14 mouse cellular contexts compared by ENCODE assay signal in the genomic region with DNA sequence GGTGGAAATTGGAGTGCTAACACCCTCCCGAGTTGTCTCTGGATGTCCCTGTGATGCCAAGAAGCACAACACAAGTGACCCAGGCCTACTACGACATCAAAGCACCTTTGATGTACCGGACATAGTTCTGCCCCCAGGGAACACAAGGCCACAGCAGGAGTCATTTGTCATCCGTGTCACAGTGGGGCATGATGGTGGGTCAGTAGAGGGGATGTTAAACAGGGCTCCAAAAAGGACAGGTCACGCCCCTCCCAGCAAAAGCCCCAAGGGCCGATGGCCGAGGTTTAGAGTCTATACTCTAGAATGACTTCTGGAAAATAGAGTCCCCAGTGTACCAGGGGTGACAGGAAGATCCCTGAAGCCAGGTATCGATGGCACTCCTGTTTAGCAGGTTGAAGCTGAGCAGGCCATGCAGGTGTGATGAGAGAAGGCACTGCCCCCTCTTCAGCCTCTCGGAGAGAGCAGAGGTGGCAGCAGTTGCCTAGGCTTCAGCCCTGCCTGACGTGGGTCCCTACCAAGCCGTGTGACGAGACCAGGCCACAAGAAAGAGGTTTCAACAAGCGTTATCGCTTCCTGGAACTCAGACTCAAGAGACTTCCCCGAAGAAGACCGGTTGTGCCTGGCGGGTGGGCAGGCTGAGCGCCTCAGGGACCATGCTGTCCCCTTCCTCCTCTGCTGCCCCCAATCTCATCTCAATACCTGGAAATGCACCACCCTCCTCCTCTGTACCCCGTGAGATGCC. TPM values are rescaled to one million over a fixed set of nuclear protein-coding genes. Genes with fewer than 3 reads are reported as not detected.
A peak's percentile ranks its signal among the peaks of the same experiment; 100 is the strongest.
DNase-seq lines count a peak whose midpoint lies in the region; ATAC-seq and TF ChIP-seq lines count a peak whose summit lies in the region.
"Had no signal": no experiment of that assay in that cellular context is flagged by ENCODE, and none has a peak within 500 bp of the region (broad histone marks: within the 10 kb centered on the region; RNA-seq: fewer than 3 reads in every experiment).

No protein-coding gene starts in this region.

- DNase-seq in embryo, embryonic 10 days (ENCODE audit: low spot score): peak; percentile 28
- no peak for DNase-seq in embryo, embryonic 9.5 days (ENCODE audit: extremely low spot score)
- peak; percentile 57 for DNase-seq in adrenal gland, postnatal 14 days
- no peak for DNase-seq in liver, postnatal 0 days
- DNase-seq in thymus, adult 18-20 months: peak; percentile 71 to 84
- no peak for DNase-seq in cerebellum, adult 9-11 months
- no peak for DNase-seq in gastrocnemius, postnatal 4 days (ENCODE audit: low spot score in 2 of 2)
- DNase-seq in forebrain, embryonic 14.5 days (ENCODE audit: low spot score): no peak
- DNase-seq: cerebellum, adult 11-12 months; kidney, adult 9 months had no signal

- no peak for TF ChIP-seq EP300 in liver, postnatal 0 days (IDR thresholded peaks at IDR 0.05; ENCODE audit: low read depth)

- H3K27ac ChIP-seq in liver, postnatal 0 days (ENCODE audit: low read depth): peak overlapping the region; percentile 16; the same call in 1 of the 2 replicates
- H3K27ac ChIP-seq in forebrain, embryonic 14.5 days (ENCODE audit: low read depth, low read length): no peak overlapping the region
- H3K27ac ChIP-seq: embryonic facial prominence, embryonic 15.5 days had no signal

- H3K9me3 ChIP-seq in liver, postnatal 0 days (ENCODE audit: low read length): no peaks in the 10 kb centered on the region
- no peaks in the 10 kb centered on the region for H3K9me3 ChIP-seq in forebrain, embryonic 14.5 days (replicated peaks; ENCODE audit: control insufficient read depth, low read length)
- H3K9me3 ChIP-seq: embryonic facial prominence, embryonic 15.5 days had no signal

- peak overlapping the region; percentile 32; the same call in 1 of the 2 replicates for H3K4me2 ChIP-seq in liver, postnatal 0 days (ENCODE audit: low read depth, low read length)
- no peak overlapping the region for H3K4me2 ChIP-seq in forebrain, embryonic 14.5 days (ENCODE audit: low read length)
- H3K4me2 ChIP-seq: embryonic facial prominence, embryonic 15.5 days had no signal

- peak; percentile 45; the same call in 1 of the 2 replicates for ATAC-seq in liver, postnatal 0 days
- ATAC-seq in forebrain, embryonic 14.5 days: no peak

- no peak overlapping the region for H3K9ac ChIP-seq in liver, postnatal 0 days (replicated peaks)
- no peak overlapping the region for H3K9ac ChIP-seq in forebrain, embryonic 14.5 days (ENCODE audit: low read length)
- H3K9ac ChIP-seq: embryonic facial prominence, embryonic 15.5 days had no signal

- no peaks in the 10 kb centered on the region for H3K27me3 ChIP-seq in liver, postnatal 0 days (ENCODE audit: insufficient read depth, low read length)
- no peaks in the 10 kb centered on the region for H3K27me3 ChIP-seq in forebrain, embryonic 14.5 days (replicated peaks; ENCODE audit: control insufficient read depth, insufficient read depth, low read length)
- H3K27me3 ChIP-seq: embryonic facial prominence, embryonic 15.5 days had no signal

- H3K4me3 ChIP-seq in liver, postnatal 0 days (ENCODE audit: low read depth, low read length): no peak overlapping the region
- H3K4me3 ChIP-seq in forebrain, embryonic 14.5 days (ENCODE audit: low read depth, low read length): no peak overlapping the region
- H3K4me3 ChIP-seq: embryonic facial prominence, embryonic 15.5 days had no signal

- WGBS in liver, postnatal 0 days (ENCODE audit: insufficient replicate concordance): 51% methylated on average over 19 of the region's 19 CpGs
- 73% methylated on average over 19 of the region's 19 CpGs for WGBS in forebrain, embryonic 14.5 days

- H3K4me1 ChIP-seq in liver, postnatal 0 days (ENCODE audit: insufficient read depth): peaks cover 49% of the 10 kb centered on the region
- H3K4me1 ChIP-seq in forebrain, embryonic 14.5 days (ENCODE audit: control insufficient read depth, insufficient read depth, low read length): no peaks in the 10 kb centered on the region

- TF ChIP-seq CTCF in liver, postnatal 0 days (IDR thresholded peaks at IDR 0.05; ENCODE audit: low read depth): no peak

- H3K36me3 ChIP-seq in liver, postnatal 0 days (replicated peaks; ENCODE audit: insufficient read depth, low read length): no peaks in the 10 kb centered on the region
- no peaks in the 10 kb centered on the region for H3K36me3 ChIP-seq in forebrain, embryonic 14.5 days (ENCODE audit: control insufficient read depth, insufficient read depth, low read length)
- H3K36me3 ChIP-seq: embryonic facial prominence, embryonic 15.5 days had no signal

RNA-seq across cellular contexts. Expression of a gene that starts 13.4 kb away (rescaled TPM):
- total RNA-seq in adrenal gland, postnatal 14 days (2021): 2.4 and 3.7 TPM in 2 replicates
- 1.6 TPM in 2 replicates for polyA plus RNA-seq in liver, postnatal 0 days (2015; fragmentation: Nextera tagmentation; extraction: Ambion mirVana)
- 1 to 10 TPM; 2.9 to 3.2 TPM for total RNA-seq in gastrocnemius, postnatal 4 days (2021)
- polyA plus RNA-seq in forebrain, embryonic 14.5 days (2014; fragmentation: Nextera tagmentation; extraction: Ambion mirVana): 1.1 and 1.6 TPM in 2 replicates

RNA-seq across cellular contexts. Expression of a gene that starts 16.5 kb away (rescaled TPM):
- total RNA-seq in adrenal gland, postnatal 14 days (2021): not detected in 2 replicates
- polyA plus RNA-seq in liver, postnatal 0 days (2015; fragmentation: Nextera tagmentation; extraction: Ambion mirVana): not detected in 2 replicates
- total RNA-seq in gastrocnemius, postnatal 4 days (2021): not detected
- not detected in 2 replicates for polyA plus RNA-seq in forebrain, embryonic 14.5 days (2014; fragmentation: Nextera tagmentation; extraction: Ambion mirVana)
- total RNA-seq: layer of hippocampus, postnatal 25 days; liver, adult 2 months had no signal
- polyA plus RNA-seq: embryonic facial prominence, embryonic 15.5 days; heart, postnatal 0 days; liver, adult 2 months had no signal

RNA-seq across cellular contexts. Expression of a gene that starts 18.8 kb away (rescaled TPM):
- not detected in 2 replicates for total RNA-seq in adrenal gland, postnatal 14 days (2021)
- not detected in 2 replicates for polyA plus RNA-seq in liver, postnatal 0 days (2015; fragmentation: Nextera tagmentation; extraction: Ambion mirVana)
- total RNA-seq in gastrocnemius, postnatal 4 days (2021): not detected
- polyA plus RNA-seq in forebrain, embryonic 14.5 days (2014; fragmentation: Nextera tagmentation; extraction: Ambion mirVana): not detected in 2 replicates
- total RNA-seq: layer of hippocampus, postnatal 25 days; liver, adult 2 months had no signal
- polyA plus RNA-seq: embryonic facial prominence, embryonic 15.5 days; heart, postnatal 0 days; liver, adult 2 months had no signal

RNA-seq across cellular contexts. Expression of a gene that starts 24.0 kb away (rescaled TPM):
- total RNA-seq in adrenal gland, postnatal 14 days (2021): not detected in 2 replicates
- polyA plus RNA-seq in liver, postnatal 0 days (2015; fragmentation: Nextera tagmentation; extraction: Ambion mirVana): not detected in 2 replicates
- total RNA-seq in gastrocnemius, postnatal 4 days (2021): not detected
- polyA plus RNA-seq in forebrain, embryonic 14.5 days (2014; fragmentation: Nextera tagmentation; extraction: Ambion mirVana): not detected in 2 replicates
- total RNA-seq: layer of hippocampus, postnatal 25 days; liver, adult 2 months had no signal
- polyA plus RNA-seq: embryonic facial prominence, embryonic 15.5 days; heart, postnatal 0 days; liver, adult 2 months had no signal

RNA-seq across cellular contexts. Expression of a gene that starts 33.7 kb away (rescaled TPM):
- total RNA-seq in adrenal gland, postnatal 14 days (2021): not detected in 2 replicates
- polyA plus RNA-seq in liver, postnatal 0 days (2015; fragmentation: Nextera tagmentation; extraction: Ambion mirVana): not detected in 2 replicates
- not detected for total RNA-seq in gastrocnemius, postnatal 4 days (2021)
- not detected in 2 replicates for polyA plus RNA-seq in forebrain, embryonic 14.5 days (2014; fragmentation: Nextera tagmentation; extraction: Ambion mirVana)
- total RNA-seq: layer of hippocampus, postnatal 25 days; liver, adult 2 months had no signal
- polyA plus RNA-seq: embryonic facial prominence, embryonic 15.5 days; heart, postnatal 0 days; liver, adult 2 months had no signal

Comparison
In these comparisons a context has a peak if more than half of its experiments do, and no peak if none do; other contexts are left out.
1. DNase-seq: peak in embryo, embryonic 10 days (single experiment), adrenal gland, postnatal 14 days (single experiment) and thymus, adult 18-20 months (2 of 2); none in embryo, embryonic 9.5 days (single experiment), liver, postnatal 0 days (single experiment), cerebellum, adult 9-11 months (single experiment), gastrocnemius, postnatal 4 days (0 of 2) and forebrain, embryonic 14.5 days (single experiment).